Mouse (Mus musculus): ENCODE measurements around the gene Pla2g2f. TPM values are rescaled to one million over a fixed set of nuclear protein-coding genes. Genes with fewer than 3 reads are reported as not detected.

The Pla2g2f gene
- polyA plus RNA-seq, 1 experiment from 2014 or later, result 0.20 TPM

DNA sequence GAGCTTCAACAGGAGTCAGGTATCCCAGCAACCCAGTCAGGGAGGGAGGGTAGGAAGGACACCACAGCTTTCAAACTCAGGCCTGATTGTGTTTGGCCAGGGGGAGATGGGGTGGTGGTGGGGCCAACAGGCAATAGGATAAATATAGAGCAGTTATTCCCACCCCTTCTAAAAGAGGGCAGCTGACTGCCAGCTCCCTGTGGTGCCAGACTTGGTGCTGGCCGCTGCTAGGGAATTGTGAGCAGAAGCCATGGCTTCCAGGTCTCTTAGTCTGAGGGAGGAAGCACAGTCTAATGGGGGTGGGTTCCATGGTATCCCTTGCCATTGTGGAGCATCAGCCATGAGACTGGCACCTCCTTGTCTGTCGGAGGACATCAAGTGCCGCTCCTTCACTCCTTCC lies 3.8 kb downstream of the Pla2g2f start:
- no peak for DNase-seq (ENCODE audit: low spot score)
- no peaks in the 10 kb centered on the region for H3K36me3 ChIP-seq
- no peak overlapping the region for H3K4me3 ChIP-seq
- no peak overlapping the region for H3K27ac ChIP-seq
- 77% methylated on average over 3 of the region's 3 CpGs for WGBS
- peaks cover 4% of the 10 kb centered on the region; the same call in 1 of the 2 replicates for H3K9me3 ChIP-seq
- H3K27me3 ChIP-seq (ENCODE audit: insufficient read depth, poor library complexity, severe bottlenecking), result peaks cover 24% of the 10 kb centered on the region; the same call in 1 of the 2 replicates
- H3K4me1 ChIP-seq, result peaks cover 19% of the 10 kb centered on the region

DNA sequence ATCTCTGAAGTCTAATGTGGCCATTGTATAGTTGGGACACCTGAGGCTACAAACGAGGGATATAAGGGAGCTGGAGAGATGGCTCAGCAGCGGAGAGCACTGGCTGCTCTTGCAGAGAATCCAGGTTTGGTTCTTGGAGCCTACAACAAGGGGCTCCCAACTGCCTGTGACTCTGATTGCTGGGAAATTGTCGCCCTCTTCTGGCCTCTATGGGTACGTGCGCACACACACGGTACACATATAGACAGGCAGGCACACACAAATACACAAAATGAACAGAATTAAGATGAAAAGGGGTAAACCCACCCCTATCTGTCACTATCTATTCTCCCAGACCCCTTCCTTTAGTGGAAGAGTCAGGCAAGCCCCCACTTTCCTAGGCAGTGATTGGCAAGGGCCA lies 4.8 kb downstream of the Pla2g2f start:
- no peaks in the 10 kb centered on the region for H3K36me3 ChIP-seq
- H3K27ac ChIP-seq, result no peak overlapping the region
- WGBS, result 89% methylated on average over 6 of the region's 6 CpGs
- no peak overlapping the region for H3K4me3 ChIP-seq
- peaks cover 4% of the 10 kb centered on the region; the same call in 1 of the 2 replicates for H3K9me3 ChIP-seq
- peaks cover 24% of the 10 kb centered on the region; the same call in 1 of the 2 replicates for H3K27me3 ChIP-seq (ENCODE audit: insufficient read depth, poor library complexity, severe bottlenecking)
- peaks cover 19% of the 10 kb centered on the region for H3K4me1 ChIP-seq
- DNase-seq (ENCODE audit: low spot score), result no peak

DNA sequence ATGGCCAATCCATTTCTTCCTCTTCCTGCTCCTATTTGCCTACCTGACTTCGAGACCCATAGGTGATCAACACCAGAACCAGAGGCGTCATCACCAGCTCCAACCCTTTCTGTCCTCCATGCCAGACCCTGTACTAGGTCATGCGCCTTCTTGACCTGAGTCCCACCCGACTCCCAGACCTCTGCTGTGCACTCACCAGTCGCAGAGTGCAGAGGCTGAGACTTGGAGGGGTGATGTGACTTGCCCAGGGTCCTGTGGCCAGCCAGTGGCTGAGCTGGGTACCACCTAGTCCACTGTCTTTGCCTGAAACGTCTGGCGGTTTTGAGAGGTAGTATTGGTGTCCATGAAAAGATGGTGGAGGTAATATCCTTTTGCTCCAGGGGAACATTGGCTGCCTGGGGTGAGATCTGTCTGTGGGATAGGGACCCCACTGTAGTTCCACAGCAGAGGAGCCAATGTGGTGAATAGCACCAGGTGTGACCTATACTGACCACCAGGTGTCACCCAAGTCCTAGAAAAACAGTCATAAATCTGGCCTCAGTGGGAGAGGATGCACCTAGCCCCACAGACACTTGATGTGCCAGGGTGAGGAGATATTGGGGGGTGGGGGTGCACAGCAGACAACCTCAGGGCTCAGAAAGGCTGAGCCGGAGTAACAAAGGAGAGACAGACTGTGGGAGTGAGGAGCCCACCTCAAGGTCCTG lies 8.9 kb downstream of the Pla2g2f start:
- DNase-seq (ENCODE audit: low spot score), result no peak
- Histone ChIP-seq H3K4me1 (peaks cover 8% of the 10 kb centered on the region; the same call in 1 of the 2 replicates), H3K27me3 (ENCODE audit: insufficient read depth, poor library complexity, severe bottlenecking) (peaks cover 47% of the 10 kb centered on the region; the same call in 1 of the 2 replicates), H3K4me3 (no peak overlapping the region), H3K9me3 (peaks cover 4% of the 10 kb centered on the region; the same call in 1 of the 2 replicates), H3K27ac (no peak overlapping the region), H3K36me3 (no peaks in the 10 kb centered on the region)
- 50% methylated on average over 8 of the region's 8 CpGs for WGBS

DNA sequence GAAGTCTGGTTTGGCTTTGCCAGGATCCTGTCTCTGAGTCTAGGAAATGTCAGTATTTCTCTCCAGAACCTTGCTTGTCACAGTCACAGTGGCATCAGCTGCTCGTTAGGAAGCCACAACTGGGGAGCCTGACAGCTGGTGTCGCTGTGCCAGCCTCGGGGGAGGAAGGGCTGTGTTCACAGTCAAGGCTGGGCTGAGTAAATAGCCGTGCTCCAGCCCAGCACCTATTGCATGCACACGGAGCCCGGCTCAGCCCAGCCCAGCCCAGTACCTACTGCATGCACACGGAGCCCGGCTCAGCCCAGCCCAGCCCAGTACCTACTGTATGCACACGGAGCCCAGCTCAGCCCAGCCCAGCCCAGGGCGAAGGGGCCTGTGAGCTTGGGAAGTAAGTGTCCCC lies 9.6 kb downstream of the Pla2g2f start:
- no peak for DNase-seq (ENCODE audit: low spot score)
- Histone ChIP-seq H3K36me3 (no peaks in the 10 kb centered on the region), H3K27ac (no peak overlapping the region), H3K4me3 (no peak overlapping the region), H3K27me3 (ENCODE audit: insufficient read depth, poor library complexity, severe bottlenecking) (peaks cover 53% of the 10 kb centered on the region; the same call in 1 of the 2 replicates), H3K9me3 (peaks cover 4% of the 10 kb centered on the region; the same call in 1 of the 2 replicates), H3K4me1 (peaks cover 8% of the 10 kb centered on the region; the same call in 1 of the 2 replicates)
- WGBS, result 67% methylated on average over 10 of the region's 10 CpGs

DNA sequence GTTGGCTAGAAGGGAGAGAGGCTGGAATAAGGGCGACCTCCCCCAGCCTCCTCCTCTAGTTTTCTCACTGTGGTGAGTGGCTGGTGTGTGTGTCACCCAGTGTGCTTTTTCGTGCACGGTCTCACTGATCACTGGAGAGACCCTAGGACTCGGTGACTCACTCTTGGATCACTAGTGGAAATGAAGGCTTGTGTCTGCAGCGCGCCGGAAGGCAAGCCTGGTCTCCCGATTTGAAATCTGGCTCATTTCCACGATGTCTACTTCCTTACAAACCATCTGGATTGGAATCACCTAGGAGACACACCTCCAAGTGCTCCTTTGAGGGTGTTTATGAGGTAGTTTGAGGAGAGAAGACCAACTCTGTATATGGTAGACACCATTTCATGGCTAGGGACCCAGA lies 10.6 kb downstream of the Pla2g2f start:
- Histone ChIP-seq H3K9me3 (no peaks in the 10 kb centered on the region), H3K4me1 (peaks cover 8% of the 10 kb centered on the region; the same call in 1 of the 2 replicates), H3K27ac (no peak overlapping the region), H3K27me3 (ENCODE audit: insufficient read depth, poor library complexity, severe bottlenecking) (peaks cover 61% of the 10 kb centered on the region; the same call in 1 of the 2 replicates), H3K4me3 (no peak overlapping the region), H3K36me3 (no peaks in the 10 kb centered on the region)
- WGBS, result 81% methylated on average over 9 of the region's 9 CpGs
- no peak for DNase-seq (ENCODE audit: low spot score)

DNA sequence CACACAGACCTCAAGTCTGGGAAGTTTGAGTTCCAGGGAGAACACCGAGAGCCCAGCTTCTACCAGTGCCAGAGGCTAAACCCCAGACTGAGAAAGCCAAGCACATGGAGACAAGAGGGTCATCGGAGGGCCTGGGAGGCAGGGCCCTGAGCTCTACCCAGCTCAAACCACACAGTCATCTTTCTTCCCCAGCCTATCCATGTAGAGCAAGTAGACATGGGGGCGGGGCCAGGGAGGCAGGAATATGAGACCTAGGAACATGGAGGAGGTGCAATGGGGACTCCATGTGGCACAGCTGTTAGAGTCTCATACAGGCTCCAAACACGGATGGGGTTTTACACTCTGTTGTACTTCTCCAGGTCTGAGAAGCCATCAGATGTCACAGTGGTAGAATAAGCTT lies 11.5 kb downstream of the Pla2g2f start:
- Histone ChIP-seq H3K27me3 (ENCODE audit: insufficient read depth, poor library complexity, severe bottlenecking) (peaks cover 64% of the 10 kb centered on the region; the same call in 1 of the 2 replicates), H3K4me3 (no peak overlapping the region), H3K9me3 (no peaks in the 10 kb centered on the region), H3K36me3 (no peaks in the 10 kb centered on the region), H3K4me1 (peaks cover 11% of the 10 kb centered on the region; the same call in 1 of the 2 replicates), H3K27ac (peak overlapping the region; percentile 47; the same call in 1 of the 2 replicates)
- 62% methylated on average over 4 of the region's 4 CpGs for WGBS
- no peak for DNase-seq (ENCODE audit: low spot score)

DNA sequence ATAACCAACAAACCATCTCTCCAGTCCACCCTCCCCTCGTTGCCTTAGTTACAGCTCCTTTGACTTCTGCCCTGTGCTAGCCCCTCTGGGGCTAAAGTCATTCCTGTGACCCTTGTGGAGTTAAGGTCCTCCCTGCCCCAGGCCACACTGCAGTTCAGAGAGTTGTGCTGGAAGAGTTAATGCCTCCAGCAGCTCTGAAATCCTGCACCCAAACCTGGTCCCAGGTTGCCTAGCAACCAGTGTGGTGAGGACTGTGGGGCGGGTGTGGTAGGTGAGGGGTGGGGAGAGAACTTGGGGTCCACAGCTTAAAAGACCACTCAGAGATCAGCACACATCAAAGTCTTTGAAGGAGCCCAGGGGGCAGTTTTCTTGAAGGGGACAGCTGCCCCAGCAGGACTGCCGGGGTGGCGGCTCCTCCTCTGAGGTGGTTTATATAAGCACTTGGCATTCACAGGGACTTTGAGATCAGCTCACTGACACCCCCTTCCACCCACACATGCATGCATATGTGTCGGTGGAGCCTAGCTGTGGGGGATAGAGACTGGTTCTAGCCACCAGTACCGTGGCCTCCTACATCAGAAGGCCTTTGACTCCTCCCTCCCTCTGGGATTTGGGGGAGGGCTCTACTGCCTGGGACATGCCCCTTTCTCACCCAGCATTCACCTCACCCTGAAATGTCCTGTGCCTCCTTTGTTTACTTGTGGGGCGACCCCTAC lies 18.1 kb downstream of the Pla2g2f start:
- no peak overlapping the region for H3K4me3 ChIP-seq
- H3K27me3 ChIP-seq (ENCODE audit: insufficient read depth, poor library complexity, severe bottlenecking), result peaks cover 54% of the 10 kb centered on the region; the same call in 1 of the 2 replicates
- H3K36me3 ChIP-seq, result no peaks in the 10 kb centered on the region
- peaks cover 10% of the 10 kb centered on the region; the same call in 1 of the 2 replicates for H3K4me1 ChIP-seq
- no peak for DNase-seq (ENCODE audit: low spot score)
- H3K27ac ChIP-seq, result no peak overlapping the region; the same call in 1 of the 2 replicates
- H3K9me3 ChIP-seq, result no peaks in the 10 kb centered on the region
- 27% methylated on average over 7 of the region's 7 CpGs for WGBS

DNA sequence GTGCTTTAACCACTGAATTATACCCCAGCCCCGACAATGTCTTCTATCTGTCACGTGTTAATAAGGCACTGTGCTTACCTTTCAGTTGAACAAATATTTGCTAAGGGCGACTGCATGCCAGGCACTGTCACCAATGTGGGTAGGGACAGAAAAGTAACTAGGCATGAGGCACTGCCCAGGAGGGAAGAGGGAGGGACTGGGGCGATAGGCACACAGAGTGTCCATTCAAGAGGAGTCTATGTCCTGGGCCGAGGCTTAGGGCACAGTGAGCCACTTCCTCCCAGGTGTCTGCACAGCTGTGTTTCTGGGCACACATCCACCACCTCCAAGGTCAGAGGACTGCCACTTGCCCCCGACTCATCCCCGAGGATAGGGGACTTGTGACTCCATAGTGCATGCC lies 20.4 kb downstream of the Pla2g2f start, which contains the start of gene Ubxn10:
TSS of gene Ubxn10 (minus strand) at position 137 of the 400 bp plus-strand sequence.
- no peak for DNase-seq (ENCODE audit: low spot score)
- H3K4me1 ChIP-seq, result peaks cover 10% of the 10 kb centered on the region; the same call in 1 of the 2 replicates
- H3K9me3 ChIP-seq, result no peaks in the 10 kb centered on the region
- H3K27me3 ChIP-seq (ENCODE audit: insufficient read depth, poor library complexity, severe bottlenecking), result peaks cover 32% of the 10 kb centered on the region; the same call in 1 of the 2 replicates
- no peak within 1 kb of the TSS for H3K27ac ChIP-seq
- H3K4me3 ChIP-seq, result no peak within 1 kb of the TSS
- no peaks in the 10 kb centered on the region for H3K36me3 ChIP-seq
- 70% methylated on average over 7 of the region's 7 CpGs for whole genome bisulfite sequencing

DNA sequence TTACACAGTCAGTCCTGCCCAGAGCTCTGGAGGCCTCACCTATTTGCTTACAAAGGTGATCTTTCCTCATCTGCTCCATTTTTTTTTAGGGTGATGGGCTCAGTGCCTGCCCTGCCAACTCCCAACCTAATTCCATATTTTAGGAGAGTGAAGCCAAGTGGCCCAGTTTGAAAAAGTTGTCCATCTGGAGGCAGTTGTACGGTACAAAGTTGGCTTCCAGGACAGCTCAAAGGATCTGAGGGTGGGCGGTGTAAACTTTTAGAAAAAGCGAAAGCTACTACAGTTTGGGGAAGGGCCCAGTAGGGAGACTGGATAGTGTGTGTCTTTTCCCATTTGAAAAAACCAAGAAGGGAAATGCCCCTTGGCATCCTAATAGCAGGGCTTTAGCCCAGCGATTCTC lies 22.6 kb downstream of the Pla2g2f start:
- no peak overlapping the region for H3K4me3 ChIP-seq
- peaks cover 22% of the 10 kb centered on the region; the same call in 1 of the 2 replicates for H3K27me3 ChIP-seq (ENCODE audit: insufficient read depth, poor library complexity, severe bottlenecking)
- H3K36me3 ChIP-seq, result no peaks in the 10 kb centered on the region
- WGBS, result 93% methylated on average over 4 of the region's 4 CpGs
- no peak overlapping the region for H3K27ac ChIP-seq
- DNase-seq (ENCODE audit: low spot score), result no peak
- peaks cover 8% of the 10 kb centered on the region; the same call in 1 of the 2 replicates for H3K4me1 ChIP-seq
- H3K9me3 ChIP-seq, result no peaks in the 10 kb centered on the region

DNA sequence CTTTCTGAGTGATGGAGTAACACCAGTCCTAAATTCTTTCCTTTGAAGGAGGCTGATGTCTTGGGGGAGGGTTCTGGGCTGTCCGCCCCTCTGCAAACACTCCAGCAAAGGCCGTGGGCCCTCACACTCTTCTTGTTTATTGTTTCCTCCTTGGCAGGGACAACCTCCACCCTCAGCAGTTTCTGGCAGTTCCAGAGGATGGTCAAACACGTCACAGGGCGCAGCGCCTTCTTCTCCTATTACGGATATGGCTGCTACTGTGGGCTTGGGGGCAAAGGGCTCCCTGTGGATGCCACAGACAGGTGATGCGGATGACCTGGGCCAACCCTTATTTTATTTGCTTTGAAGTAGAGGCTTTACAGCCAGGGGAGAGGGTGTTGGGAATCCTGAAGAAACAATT lies 23.3 kb downstream of the Pla2g2f start:
- Histone ChIP-seq H3K27ac (no peak overlapping the region), H3K36me3 (no peaks in the 10 kb centered on the region), H3K27me3 (ENCODE audit: insufficient read depth, poor library complexity, severe bottlenecking) (peaks cover 19% of the 10 kb centered on the region; the same call in 1 of the 2 replicates), H3K9me3 (no peaks in the 10 kb centered on the region), H3K4me1 (peaks cover 2% of the 10 kb centered on the region; the same call in 1 of the 2 replicates), H3K4me3 (no peak overlapping the region)
- no peak for DNase-seq (ENCODE audit: low spot score)
- 72% methylated on average over 7 of the region's 7 CpGs for WGBS

DNA sequence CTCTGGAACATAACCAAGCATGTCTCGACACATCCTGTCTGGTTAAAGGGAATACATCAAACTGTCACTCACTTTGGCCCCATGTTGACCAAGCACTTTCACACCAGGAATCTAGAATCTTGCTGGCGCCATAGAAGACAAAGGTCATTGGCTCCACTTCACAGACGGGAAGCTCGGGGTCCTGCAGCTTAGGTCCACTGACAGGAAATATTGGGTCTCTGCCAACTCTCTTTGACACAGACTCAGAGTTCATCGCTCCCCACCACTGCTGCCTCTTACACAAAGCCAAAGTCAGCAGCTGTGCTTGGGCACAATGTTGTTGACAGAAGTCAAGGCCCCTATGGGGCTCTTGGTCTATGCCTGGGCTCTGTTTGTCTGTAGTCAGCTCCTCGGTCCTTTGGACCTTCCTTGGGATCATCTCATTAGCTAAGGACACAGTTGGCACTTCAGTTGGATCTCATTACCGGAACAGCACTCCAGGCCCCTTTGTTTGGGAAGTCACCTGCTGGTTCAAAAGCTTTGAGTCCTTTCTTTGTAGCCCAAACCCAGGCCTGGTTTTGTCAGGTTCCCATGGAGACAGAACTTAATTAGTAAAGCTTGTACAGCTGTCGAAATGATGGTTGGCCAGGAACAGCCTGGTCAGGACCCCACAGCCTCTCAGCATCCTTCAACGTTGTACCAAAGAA lies 28.3 kb downstream of the Pla2g2f start:
- Histone ChIP-seq H3K4me1 (peaks cover 21% of the 10 kb centered on the region), H3K9me3 (no peaks in the 10 kb centered on the region), H3K36me3 (no peaks in the 10 kb centered on the region), H3K27me3 (ENCODE audit: insufficient read depth, poor library complexity, severe bottlenecking) (0 out of 2 replicates have a peak, but pooled peaks cover 6% of the 10 kb centered on the region), H3K4me3 (no peak overlapping the region), H3K27ac (no peak overlapping the region)
- DNase-seq (ENCODE audit: low spot score), result no peak
- 56% methylated on average over 9 of the region's 9 CpGs for whole genome bisulfite sequencing

DNA sequence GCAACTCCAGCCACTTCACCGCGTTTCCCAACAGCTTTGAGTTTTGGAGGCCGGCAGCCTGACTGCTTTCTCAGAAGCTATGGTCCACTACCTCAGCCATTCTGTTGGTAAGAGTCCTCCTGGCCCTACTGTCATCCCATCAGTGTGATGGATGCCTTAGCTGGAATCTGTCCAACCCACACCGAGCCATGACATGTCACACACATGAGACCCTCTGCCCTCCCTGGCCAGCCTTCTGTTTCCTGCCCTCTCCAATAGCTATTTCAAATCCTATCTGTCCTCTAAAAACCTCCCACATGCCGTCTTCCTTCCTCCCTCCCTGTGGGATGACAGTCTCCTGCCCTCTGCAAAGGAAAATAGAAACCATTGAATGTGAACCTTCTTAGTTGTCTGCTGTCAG lies 31.7 kb downstream of the Pla2g2f start:
- peaks cover 47% of the 10 kb centered on the region for H3K4me1 ChIP-seq
- no peak overlapping the region for H3K4me3 ChIP-seq
- no peak for DNase-seq (ENCODE audit: low spot score)
- H3K27ac ChIP-seq, result peak overlapping the region; percentile 86; the same call in 1 of the 2 replicates
- H3K9me3 ChIP-seq, result no peaks in the 10 kb centered on the region
- WGBS, result 72% methylated on average over 5 of the region's 5 CpGs
- peaks cover 16% of the 10 kb centered on the region for H3K27me3 ChIP-seq (ENCODE audit: insufficient read depth, poor library complexity, severe bottlenecking)
- no peaks in the 10 kb centered on the region for H3K36me3 ChIP-seq
